Mouse (Mus musculus): ENCODE results near the gene Fmo1. TPM values are rescaled to one million over a fixed set of nuclear protein-coding genes. Genes with fewer than 3 reads are reported as not detected.

Fmo1 gene
- total RNA-seq (2021): 10 to 100 TPM; 25.9 to 28.7 TPM
- long read RNA-seq, partial matches to known transcripts: 8 of 13 reads
- long read RNA-seq, other reads (novel, unspliced or antisense): 3 of 13 reads

- DNase-seq (ENCODE audit: low spot score in 2 of 2): no peak
Measured at GRCm38 (mm10) chr1:162866280-162866681, at the start of gene Fmo1. TSS of gene Fmo1 (minus strand) at chr1:162866610.

GRCm38 (mm10) chr1:162914932-162915556 lies 48.6 kb upstream of the Fmo1 start:
- no peak for DNase-seq (ENCODE audit: low spot score in 2 of 2)

DNA sequence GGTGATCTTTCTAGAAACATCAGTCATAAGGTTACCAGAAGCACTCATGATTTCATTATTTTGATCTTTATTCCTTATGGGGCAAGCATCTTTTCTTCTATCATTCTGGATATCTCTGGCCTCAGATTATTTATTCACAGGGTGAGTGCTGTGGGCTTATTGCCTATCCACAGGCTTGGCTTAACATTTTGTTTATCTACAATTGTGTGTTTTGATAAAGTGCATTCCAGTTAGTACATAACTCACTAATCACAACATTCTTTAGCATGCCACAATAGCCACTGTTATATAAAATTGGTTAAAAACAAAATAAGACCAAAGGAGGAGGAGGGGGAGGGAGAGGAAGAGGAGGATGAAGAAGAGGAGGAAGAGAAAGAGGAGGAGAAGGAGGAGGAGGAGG lies 45.7 kb upstream of the Fmo1 start:
- DNase-seq (ENCODE audit: low spot score in 2 of 2): no peak

GRCm38 (mm10) chr1:162901879-162902278 lies 35.5 kb upstream of the Fmo1 start:
- no peak for DNase-seq (ENCODE audit: low spot score in 2 of 2)

- no peak for DNase-seq (ENCODE audit: low spot score in 2 of 2)
Measured at GRCm38 (mm10) chr1:162897838-162898811, 31.7 kb upstream of the Fmo1 start, which contains the start of gene Fmo2. TSS of gene Fmo2 (minus strand) at chr1:162898726.

GRCm38 (mm10) chr1:162895900-162896299 lies 29.5 kb upstream of the Fmo1 start:
- DNase-seq (ENCODE audit: low spot score in 2 of 2): peak; percentile 70 to 79

DNA sequence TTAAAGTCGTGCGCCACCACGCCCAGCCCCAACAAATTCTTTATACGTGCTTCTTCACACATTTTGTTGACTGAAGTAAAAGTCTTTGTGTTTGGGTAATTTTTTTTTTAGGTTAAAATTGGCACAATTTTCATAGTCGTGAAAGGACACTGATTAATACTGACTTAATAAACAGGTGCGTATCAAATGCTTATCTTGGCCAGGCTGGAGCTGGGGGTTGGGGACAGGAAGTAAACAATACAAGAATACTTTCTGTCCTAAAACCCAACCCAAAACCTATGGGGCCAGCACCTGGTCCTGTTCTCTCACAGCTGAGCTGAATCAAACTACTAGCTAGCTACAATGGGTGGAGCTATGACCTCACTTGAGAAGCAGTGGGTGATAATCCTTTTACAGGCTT lies 26.6 kb upstream of the Fmo1 start:
- DNase-seq (ENCODE audit: low spot score in 2 of 2): no peak

- DNase-seq (ENCODE audit: low spot score in 2 of 2): no peak
Measured at GRCm38 (mm10) chr1:162891980-162892451, 25.6 kb upstream of the Fmo1 start.

GRCm38 (mm10) chr1:162888646-162889045 lies 22.2 kb upstream of the Fmo1 start:
- no peak for DNase-seq (ENCODE audit: low spot score in 2 of 2)

- no peak for DNase-seq (ENCODE audit: low spot score in 2 of 2)
Measured at GRCm38 (mm10) chr1:162887644-162888043, 21.2 kb upstream of the Fmo1 start.

GRCm38 (mm10) chr1:162886138-162886816 lies 19.9 kb upstream of the Fmo1 start:
- no peak for DNase-seq (ENCODE audit: low spot score in 2 of 2)

DNA sequence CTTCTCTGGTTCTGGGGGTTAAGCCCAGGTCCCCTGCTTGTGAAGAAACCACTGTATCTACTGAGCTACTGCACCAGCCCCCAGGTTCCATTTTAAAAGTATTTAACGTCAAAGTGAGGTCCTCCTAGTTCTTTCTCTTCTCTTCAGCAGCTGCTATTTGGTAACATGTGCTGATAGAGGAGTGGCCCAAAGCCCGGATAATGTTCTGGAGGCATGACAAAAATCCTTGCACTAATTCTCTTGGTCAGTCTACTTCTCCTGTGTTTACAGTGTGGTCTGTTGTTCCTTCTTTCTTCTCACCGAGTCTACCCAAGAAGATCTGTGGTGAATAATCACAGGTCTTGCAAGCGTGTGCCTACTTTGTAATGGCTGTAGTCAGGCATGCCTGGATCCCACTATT lies 16.3 kb upstream of the Fmo1 start:
- no peak for DNase-seq (ENCODE audit: low spot score in 2 of 2)

GRCm38 (mm10) chr1:162879595-162880369 lies 13.4 kb upstream of the Fmo1 start:
- DNase-seq (ENCODE audit: low spot score in 2 of 2): peak; percentile 57 to 62

DNA sequence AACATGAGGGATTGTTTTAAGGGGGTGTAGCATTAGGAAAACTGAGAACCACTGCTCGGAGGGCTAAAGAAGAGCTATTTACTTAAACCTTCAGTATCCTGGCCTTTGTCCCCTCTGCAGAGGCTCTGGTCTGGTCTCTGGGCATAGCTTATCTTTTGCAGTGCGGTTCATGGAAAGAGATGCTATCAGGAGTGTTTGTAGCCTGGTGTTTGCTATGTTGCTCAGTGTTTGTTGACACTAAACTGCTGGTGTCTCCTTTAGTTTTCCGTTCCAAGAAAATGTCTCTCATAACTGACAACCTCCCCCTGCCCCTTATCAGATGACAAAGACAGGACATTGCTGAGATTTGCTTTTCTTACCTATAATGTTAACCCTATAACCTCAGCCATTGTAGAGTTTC lies 8.7 kb upstream of the Fmo1 start:
- no peak for DNase-seq (ENCODE audit: low spot score in 2 of 2)

- no peak for DNase-seq (ENCODE audit: low spot score in 2 of 2)
Measured at GRCm38 (mm10) chr1:162871701-162872311, 5.4 kb upstream of the Fmo1 start.

DNA sequence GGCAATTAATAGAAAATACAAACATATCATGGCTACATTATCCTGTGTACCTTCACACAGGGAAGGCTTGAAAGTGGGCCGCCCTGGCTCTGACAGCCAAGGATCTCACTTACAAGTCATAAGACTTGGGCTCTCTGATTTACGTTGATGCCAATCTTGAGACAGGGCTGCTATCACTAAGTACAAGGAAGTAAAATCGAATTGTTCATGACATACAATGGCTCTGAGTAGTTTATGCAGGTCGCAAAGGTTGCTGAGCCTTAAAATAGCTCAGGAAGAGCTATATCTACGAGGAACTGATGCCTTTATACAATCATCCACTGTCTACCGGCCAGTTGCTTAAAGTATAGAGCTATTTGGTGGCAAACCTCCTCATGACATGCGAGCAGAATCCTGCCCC lies 4.6 kb upstream of the Fmo1 start:
- no peak for DNase-seq (ENCODE audit: low spot score in 2 of 2)

DNA sequence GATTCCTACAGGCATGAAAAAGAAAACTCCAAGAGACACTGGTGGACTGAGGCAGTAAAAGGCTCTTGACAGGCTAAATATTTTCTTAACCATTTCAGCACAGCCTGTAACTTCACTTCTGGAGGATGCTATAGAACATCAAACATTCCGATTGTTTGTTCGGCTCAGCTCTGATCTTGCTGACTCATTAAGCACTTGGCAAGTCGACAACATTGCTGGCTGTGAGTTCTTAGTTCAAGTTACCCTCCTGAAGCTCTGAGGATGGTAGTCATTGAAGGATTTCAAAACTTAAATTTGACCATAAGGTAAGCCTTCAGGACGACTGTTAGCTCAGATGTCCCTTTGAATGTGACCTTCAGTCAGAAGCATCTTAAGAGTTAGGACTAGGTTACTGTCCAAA lies 986 bp upstream of the Fmo1 start:
- DNase-seq (ENCODE audit: low spot score in 2 of 2): no peak

DNA sequence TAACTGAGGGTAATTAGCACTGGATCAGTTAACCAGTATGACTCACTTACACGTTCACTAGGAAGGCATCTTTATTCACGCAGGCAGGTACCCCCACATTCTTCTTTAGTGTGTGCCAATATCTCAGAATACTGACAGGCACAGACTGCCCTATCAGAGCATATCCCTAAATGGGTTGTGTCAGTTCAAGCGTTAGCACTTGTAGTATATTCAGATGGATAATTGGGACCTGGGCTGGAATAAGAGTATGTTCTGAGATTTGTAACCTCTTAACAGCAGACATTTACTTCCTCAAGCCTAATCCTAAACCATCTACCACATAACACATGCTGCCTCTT lies 948 bp downstream of the Fmo1 start:
- no peak for DNase-seq (ENCODE audit: low spot score in 2 of 2)

DNA sequence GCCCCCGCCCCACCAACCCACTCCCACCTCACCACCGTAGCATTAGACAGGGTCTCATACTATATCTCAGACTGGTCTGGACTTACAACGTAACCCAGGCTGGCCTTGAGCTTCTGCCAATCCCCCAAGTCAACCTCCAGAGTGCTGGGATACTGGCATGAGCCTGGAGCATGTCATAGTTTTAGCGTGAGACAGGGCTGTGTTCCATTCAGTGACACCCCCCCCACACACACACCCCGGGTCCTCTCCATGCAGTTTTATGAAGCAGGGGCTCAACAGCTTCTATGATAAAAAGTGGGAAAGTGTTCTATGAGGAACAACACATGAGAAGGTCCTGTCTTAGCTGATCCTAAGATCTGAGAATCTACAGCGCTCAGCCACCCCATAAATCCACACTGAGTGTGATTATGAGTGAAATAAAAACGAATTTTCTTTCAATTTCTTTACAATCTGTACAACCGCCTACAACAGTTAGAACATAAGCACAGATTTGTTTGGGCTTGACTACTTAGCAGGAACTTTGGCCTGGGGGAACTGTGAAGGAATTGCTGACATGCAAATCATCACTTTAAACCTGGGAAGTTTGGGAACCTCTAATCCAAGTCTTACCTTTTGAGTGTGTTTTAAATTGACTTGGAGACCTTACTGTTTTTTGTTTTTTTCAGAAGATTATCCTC lies 1.5 kb downstream of the Fmo1 start:
- no peak for DNase-seq (ENCODE audit: low spot score in 2 of 2)

DNA sequence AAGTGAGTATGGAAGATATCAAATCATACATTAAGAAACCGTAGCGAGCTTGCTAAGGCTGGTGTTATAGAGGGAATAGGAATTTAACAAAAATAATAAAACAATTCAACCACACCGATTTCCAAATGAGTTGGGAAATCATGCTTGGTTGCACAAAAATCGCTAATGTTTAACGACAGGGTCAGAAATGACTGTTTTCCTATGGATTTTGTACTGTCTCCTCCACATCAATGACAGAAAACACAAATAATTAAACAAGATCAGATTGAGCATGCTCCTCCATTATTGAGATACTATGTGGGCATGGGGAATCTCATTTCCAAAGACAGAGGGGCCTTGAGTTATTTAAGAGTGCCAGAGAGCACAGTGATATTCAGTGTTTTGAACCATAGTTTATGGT lies 2.1 kb downstream of the Fmo1 start:
- DNase-seq (ENCODE audit: low spot score in 2 of 2): no peak

Measured in layer of hippocampus, postnatal 10 days (tissue).